Mouse (Mus musculus): ENCODE results near the gene Vkorc1l1. TPM values are rescaled to one million over a fixed set of nuclear protein-coding genes. Genes with fewer than 3 reads are reported as not detected.

Vkorc1l1 gene
- total and polyA plus RNA-seq, 2 experiments from 2014 or later = 22.8 to 87.1 TPM

DNA sequence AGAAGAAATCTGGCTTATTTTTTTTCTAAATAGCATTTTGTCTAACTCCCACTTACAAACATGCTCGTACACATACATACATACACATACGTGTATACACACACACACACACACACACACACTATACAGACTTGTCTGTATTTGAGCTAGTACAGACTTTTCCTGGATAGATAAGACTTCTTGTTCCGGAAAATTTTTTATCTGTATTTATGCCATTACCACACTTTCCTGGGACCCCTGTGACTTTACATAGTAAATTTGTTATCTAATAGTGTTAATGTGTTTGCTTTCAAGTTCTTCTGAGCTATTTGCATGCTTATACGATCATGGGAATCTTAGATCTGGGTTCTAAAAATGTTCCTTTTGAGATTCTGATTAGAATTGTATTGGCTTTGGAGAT is 10.4 kb downstream of the Vkorc1l1 start:
- Histone ChIP-seq H3K9ac (replicated peaks; ENCODE audit: low read length, poor library complexity, severe bottlenecking) (no peak overlapping the region), H3K27ac (ENCODE audit: low read depth, low read length) (no peak overlapping the region), H3K4me1 (ENCODE audit: insufficient read depth, low read length) (no peaks in the 10 kb centered on the region), H3K4me2 (ENCODE audit: low read depth, low read length, poor library complexity, severe bottlenecking) (no peak overlapping the region), H3K4me3 (ENCODE audit: low read depth, low read length) (no peak overlapping the region), H3K36me3 (ENCODE audit: insufficient read depth, low read length) (no peaks in the 10 kb centered on the region), H3K27me3 (ENCODE audit: insufficient read depth, low read length) (no peaks in the 10 kb centered on the region), H3K9me3 (ENCODE audit: low read length) (no peaks in the 10 kb centered on the region)
- 96% methylated on average over 4 of the region's 4 CpGs for WGBS
- no peak for TF ChIP-seq CTCF (IDR thresholded peaks at IDR 0.05)
- no peak for ATAC-seq (ENCODE audit: low FRiP score)
- no peak for DNase-seq (ENCODE audit: low spot score)

DNA sequence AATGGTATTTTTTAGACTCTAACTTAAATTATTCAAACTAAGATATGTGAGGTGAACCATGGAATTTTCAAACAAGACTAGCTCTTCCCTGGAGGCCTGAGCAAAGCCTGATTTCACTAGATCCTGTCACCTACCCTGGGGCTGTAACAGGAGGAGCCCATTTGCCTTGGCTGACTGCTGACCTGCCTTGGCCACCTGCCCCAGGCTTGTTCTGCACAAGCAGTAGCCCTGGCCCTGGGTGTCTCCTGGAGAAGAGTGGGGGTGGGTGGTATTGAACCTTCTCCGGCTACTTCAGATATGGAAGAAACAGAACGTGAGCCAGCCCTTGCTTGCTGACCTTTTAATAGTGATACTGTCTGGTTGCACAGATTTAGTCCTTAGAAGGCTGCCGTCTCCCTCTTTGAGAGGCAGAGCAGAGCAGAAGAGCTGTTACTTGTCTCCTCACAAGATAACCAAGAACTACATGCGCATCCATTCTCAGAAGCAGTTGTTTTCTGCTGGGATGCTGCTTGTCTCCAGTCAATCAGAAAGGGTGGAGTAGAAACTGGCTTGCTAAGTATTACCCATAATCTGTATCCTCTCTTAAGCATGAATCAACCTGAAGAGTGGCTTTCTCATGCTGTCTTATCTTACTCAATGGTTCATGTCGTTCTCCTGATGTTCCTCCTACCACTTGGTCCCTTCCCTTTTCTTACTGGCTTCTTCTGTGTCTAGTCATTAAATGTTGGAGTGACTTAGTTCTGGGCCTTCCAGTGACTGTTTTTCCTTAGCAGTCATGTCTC is 12.9 kb downstream of the Vkorc1l1 start:
- ATAC-seq (ENCODE audit: low FRiP score) (no peak), DNase-seq (ENCODE audit: low spot score) (no peak)
- no peaks in the 10 kb centered on the region for H3K27me3 ChIP-seq (ENCODE audit: insufficient read depth, low read length)
- no peak for TF ChIP-seq CTCF (IDR thresholded peaks at IDR 0.05)
- no peaks in the 10 kb centered on the region for H3K9me3 ChIP-seq (ENCODE audit: low read length)
- no peak overlapping the region for H3K9ac ChIP-seq (replicated peaks; ENCODE audit: low read length, poor library complexity, severe bottlenecking)
- H3K4me3 ChIP-seq (ENCODE audit: low read depth, low read length) = no peak overlapping the region
- 87% methylated on average over 5 of the region's 5 CpGs for WGBS
- H3K27ac ChIP-seq (ENCODE audit: low read depth, low read length) = no peak overlapping the region
- H3K36me3 ChIP-seq (ENCODE audit: insufficient read depth, low read length) = no peaks in the 10 kb centered on the region
- H3K4me1 ChIP-seq (ENCODE audit: insufficient read depth, low read length) = no peaks in the 10 kb centered on the region
- H3K4me2 ChIP-seq (ENCODE audit: low read depth, low read length, poor library complexity, severe bottlenecking) = no peak overlapping the region

DNA sequence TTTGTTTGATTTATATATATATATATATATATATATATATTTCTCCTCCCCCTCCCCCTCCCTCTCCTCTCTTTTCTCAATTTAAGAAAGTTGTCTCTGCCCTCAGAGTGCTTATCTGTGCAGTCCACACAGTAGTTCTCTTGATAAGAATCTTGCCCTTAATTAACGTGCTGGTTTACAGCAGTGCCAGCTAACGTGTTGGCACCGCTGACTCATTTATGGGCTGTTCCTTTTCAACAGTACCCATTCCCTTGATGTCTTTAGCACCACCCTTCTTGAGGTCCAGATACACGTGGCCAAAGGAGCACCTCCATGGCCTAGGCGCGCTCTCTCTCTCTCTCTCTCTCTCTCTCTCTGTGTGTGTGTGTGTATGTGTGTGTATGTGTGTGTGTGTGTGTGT is 14.0 kb downstream of the Vkorc1l1 start:
- H3K27ac ChIP-seq (ENCODE audit: low read depth, low read length) = no peak overlapping the region
- H3K9ac ChIP-seq (replicated peaks; ENCODE audit: low read length, poor library complexity, severe bottlenecking) = no peak overlapping the region
- no peak for ATAC-seq (ENCODE audit: low FRiP score)
- H3K27me3 ChIP-seq (ENCODE audit: insufficient read depth, low read length) = no peaks in the 10 kb centered on the region
- no peaks in the 10 kb centered on the region for H3K9me3 ChIP-seq (ENCODE audit: low read length)
- DNase-seq (ENCODE audit: low spot score) = no peak
- WGBS = 88% methylated on average over 6 of the region's 6 CpGs
- H3K4me3 ChIP-seq (ENCODE audit: low read depth, low read length) = no peak overlapping the region
- TF ChIP-seq CTCF (IDR thresholded peaks at IDR 0.05) = no peak
- no peak overlapping the region for H3K4me2 ChIP-seq (ENCODE audit: low read depth, low read length, poor library complexity, severe bottlenecking)
- no peaks in the 10 kb centered on the region for H3K36me3 ChIP-seq (ENCODE audit: insufficient read depth, low read length)
- no peaks in the 10 kb centered on the region for H3K4me1 ChIP-seq (ENCODE audit: insufficient read depth, low read length)

DNA sequence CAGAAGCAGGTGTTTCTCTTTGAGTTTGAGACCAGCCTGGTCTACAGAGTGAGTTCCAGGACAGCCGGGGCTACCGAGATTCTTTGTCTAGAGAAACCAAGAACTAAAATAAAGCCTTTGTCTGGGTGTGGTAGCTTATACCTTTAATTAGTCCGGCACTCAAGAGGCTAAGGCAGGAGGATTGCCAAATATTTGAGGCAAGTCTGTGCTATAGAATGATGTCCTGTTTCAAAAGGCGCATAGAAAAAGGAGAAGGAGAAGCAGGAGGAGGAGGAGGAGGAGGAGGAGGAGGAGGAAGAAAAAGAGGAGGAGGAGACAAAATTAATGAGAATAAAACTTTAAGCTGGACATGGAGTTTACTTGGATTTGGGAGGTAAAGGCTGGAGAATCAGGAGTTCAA is 21.5 kb downstream of the Vkorc1l1 start:
- no peak overlapping the region for H3K4me2 ChIP-seq (ENCODE audit: low read depth, low read length, poor library complexity, severe bottlenecking)
- H3K9me3 ChIP-seq (ENCODE audit: low read length) = no peaks in the 10 kb centered on the region
- no peaks in the 10 kb centered on the region for H3K4me1 ChIP-seq (ENCODE audit: insufficient read depth, low read length)
- no peaks in the 10 kb centered on the region for H3K27me3 ChIP-seq (ENCODE audit: insufficient read depth, low read length)
- ATAC-seq (ENCODE audit: low FRiP score) (no peak), DNase-seq (ENCODE audit: low spot score) (no peak)
- no peak overlapping the region for H3K9ac ChIP-seq (replicated peaks; ENCODE audit: low read length, poor library complexity, severe bottlenecking)
- no peak for TF ChIP-seq CTCF (IDR thresholded peaks at IDR 0.05)
- no peaks in the 10 kb centered on the region for H3K36me3 ChIP-seq (ENCODE audit: insufficient read depth, low read length)
- H3K27ac ChIP-seq (ENCODE audit: low read depth, low read length) = no peak overlapping the region
- no peak overlapping the region for H3K4me3 ChIP-seq (ENCODE audit: low read depth, low read length)
- WGBS = 73% methylated on average over 4 of the region's 4 CpGs

DNA sequence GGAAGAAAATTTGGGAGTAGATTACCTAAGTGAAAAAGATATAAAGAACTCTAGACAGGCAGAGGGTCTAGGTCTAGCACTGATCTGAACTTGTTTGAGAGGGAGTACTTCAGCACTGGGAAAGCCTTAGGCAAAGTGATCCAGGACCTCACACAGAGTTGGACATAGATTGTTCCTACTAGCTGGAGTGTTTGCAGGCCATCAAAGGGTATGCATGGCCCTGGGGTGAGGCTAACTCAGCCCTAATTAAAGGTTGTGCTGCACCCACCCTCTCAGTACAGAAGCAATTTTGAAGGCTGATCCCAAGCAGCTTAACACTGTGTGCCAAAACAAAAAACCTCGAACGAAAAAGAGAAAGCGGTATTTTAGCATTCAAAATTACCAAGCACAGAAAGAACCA is 24.7 kb downstream of the Vkorc1l1 start:
- Histone ChIP-seq H3K4me1 (ENCODE audit: insufficient read depth, low read length) (no peaks in the 10 kb centered on the region), H3K9me3 (ENCODE audit: low read length) (no peaks in the 10 kb centered on the region), H3K36me3 (ENCODE audit: insufficient read depth, low read length) (no peaks in the 10 kb centered on the region), H3K9ac (replicated peaks; ENCODE audit: low read length, poor library complexity, severe bottlenecking) (no peak overlapping the region), H3K4me3 (ENCODE audit: low read depth, low read length) (no peak overlapping the region), H3K27me3 (ENCODE audit: insufficient read depth, low read length) (no peaks in the 10 kb centered on the region), H3K4me2 (ENCODE audit: low read depth, low read length, poor library complexity, severe bottlenecking) (no peak overlapping the region), H3K27ac (ENCODE audit: low read depth, low read length) (no peak overlapping the region)
- no peak for TF ChIP-seq CTCF (IDR thresholded peaks at IDR 0.05)
- ATAC-seq (ENCODE audit: low FRiP score) (no peak), DNase-seq (ENCODE audit: low spot score) (no peak)
- 82% methylated on average over 3 of the region's 3 CpGs for WGBS

DNA sequence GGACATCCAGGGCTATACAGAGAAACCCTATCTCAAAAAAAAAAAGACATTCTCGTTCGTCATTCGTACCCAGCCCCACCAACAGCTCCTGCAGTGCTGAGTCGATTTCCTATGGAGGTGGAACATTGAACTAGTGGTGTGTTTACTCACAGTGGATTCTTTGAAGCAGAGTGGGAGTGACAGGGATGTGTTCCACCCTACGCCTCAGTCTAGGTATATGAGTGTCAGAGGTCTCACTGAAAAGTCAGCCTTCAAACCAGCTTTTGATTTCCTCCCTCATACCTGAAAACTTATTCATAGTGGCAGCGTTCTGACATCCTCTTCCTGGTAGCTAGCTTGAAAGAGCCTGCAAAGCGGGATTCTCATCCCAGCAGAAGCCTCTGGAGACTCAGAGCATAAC is 26.6 kb downstream of the Vkorc1l1 start:
- H3K4me3 ChIP-seq (ENCODE audit: low read depth, low read length) = no peak overlapping the region
- no peak overlapping the region for H3K4me2 ChIP-seq (ENCODE audit: low read depth, low read length, poor library complexity, severe bottlenecking)
- H3K36me3 ChIP-seq (ENCODE audit: insufficient read depth, low read length) = peaks cover 2% of the 10 kb centered on the region; the same call in 1 of the 2 replicates
- no peak for ATAC-seq (ENCODE audit: low FRiP score)
- H3K27me3 ChIP-seq (ENCODE audit: insufficient read depth, low read length) = no peaks in the 10 kb centered on the region
- TF ChIP-seq CTCF (IDR thresholded peaks at IDR 0.05) = no peak
- no peak for DNase-seq (ENCODE audit: low spot score)
- 78% methylated on average over 7 of the region's 7 CpGs for WGBS
- no peaks in the 10 kb centered on the region for H3K4me1 ChIP-seq (ENCODE audit: insufficient read depth, low read length)
- no peak overlapping the region for H3K27ac ChIP-seq (ENCODE audit: low read depth, low read length)
- H3K9ac ChIP-seq (replicated peaks; ENCODE audit: low read length, poor library complexity, severe bottlenecking) = no peak overlapping the region
- H3K9me3 ChIP-seq (ENCODE audit: low read length) = no peaks in the 10 kb centered on the region

Measured in midbrain, postnatal 0 days (tissue).